Mouse (Mus musculus) kidney, adult 2 months (tissue): ENCODE measurements around the gene Napepld.

Source experiments
- CTCF ChIP-seq: fragments of 200-500 bp; conservative IDR thresholded peaks from 2 replicates; pipeline ENCODE4 v1.5.1; 2011; ENCODE audit warnings: low read depth, mild to moderate bottlenecking, control low read depth, low read length, moderate library complexity, mixed read lengths; ENCODE audit not compliant: insufficient read depth, insufficient read length
- POLR2A ChIP-seq: fragments of 200-500 bp; IDR thresholded peaks from one replicate; pipeline ENCODE4 v1.6.1; 2011; ENCODE audit warnings: low read depth, low read length, control low read depth

DNA sequence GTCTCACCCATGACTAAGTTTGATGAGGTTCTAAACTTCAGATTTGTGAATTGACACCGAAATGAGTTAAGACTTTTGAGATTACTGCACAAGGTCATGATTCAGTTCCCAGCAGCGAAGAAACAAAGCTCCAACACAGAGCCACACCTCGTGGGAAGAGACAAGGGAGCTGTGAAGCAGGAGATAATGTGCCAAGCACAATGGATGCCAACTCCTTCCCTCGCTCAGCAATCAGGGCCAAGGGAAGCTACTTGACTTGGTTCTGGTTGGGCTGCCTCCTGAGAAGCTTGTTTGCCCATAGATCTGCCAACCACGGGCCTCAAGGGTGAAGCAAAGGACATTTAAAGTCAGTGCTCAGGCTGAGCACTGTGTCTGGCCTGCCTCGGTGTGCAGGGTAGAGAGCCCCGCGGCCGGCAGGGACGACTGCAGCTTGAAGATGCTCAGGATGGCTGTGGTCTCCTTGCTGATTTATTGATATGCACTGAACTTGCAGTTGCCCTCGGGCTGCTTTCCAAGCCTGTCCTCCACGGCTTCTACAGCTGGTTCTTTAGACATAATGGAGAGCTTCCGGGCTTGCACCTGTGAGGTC lies 11.0 kb upstream of the Napepld start:
- TF ChIP-seq POLR2A (no peak), CTCF (no peak)
